Mouse (Mus musculus) neural tube, embryonic 14.5 days (tissue): ENCODE measurements around the gene Dnmt1. TPM values are rescaled to one million over a fixed set of nuclear protein-coding genes. Genes with fewer than 3 reads are reported as not detected.

Experiments used
- ATAC-seq: fragments of 200-750 bp; cut with Nextera tagmentation; 2 replicates; pipeline ENCODE4 v1.8.0; 2017; ENCODE audit warnings: low read depth, mild to moderate bottlenecking, moderate TSS enrichment, moderate library complexity
- H3K27ac ChIP-seq: fragments of 300-500 bp; sonication (generic); 2 replicates; pipeline ENCODE4 v1.5.1; 2014; ENCODE audit warnings: low read depth, mild to moderate bottlenecking, control low read depth, low read length, moderate library complexity, mixed read lengths
- H3K27me3 ChIP-seq: fragments of 300-500 bp; sonication (generic); 2 replicates; pipeline ENCODE4 v1.6.1; 2014; ENCODE audit warnings: low read length; ENCODE audit not compliant: control insufficient read depth, insufficient read depth
- H3K36me3 ChIP-seq: fragments of 300-500 bp; sonication (generic); 2 replicates; pipeline ENCODE4 v1.6.1; 2014; ENCODE audit warnings: low read length, mixed read lengths; ENCODE audit not compliant: control insufficient read depth, insufficient read depth
- H3K4me1 ChIP-seq: fragments of 300-500 bp; sonication (generic); 2 replicates; pipeline ENCODE4 v1.6.1; 2014; ENCODE audit warnings: low read length; ENCODE audit not compliant: control insufficient read depth, insufficient read depth
- H3K4me2 ChIP-seq: fragments of 300-500 bp; sonication (generic); 2 replicates; pipeline ENCODE4 v1.6.1; 2014; ENCODE audit warnings: mild to moderate bottlenecking, low read depth, low read length, control low read depth
- H3K4me3 ChIP-seq: fragments of 300-500 bp; sonication (generic); 2 replicates; pipeline ENCODE4 v1.5.1; 2014; ENCODE audit warnings: low read depth, low read length, control low read depth, mixed read lengths
- H3K9ac ChIP-seq: fragments of 300-500 bp; sonication (generic); replicated peaks from 2 replicates; pipeline ENCODE4 v1.6.1; 2014; ENCODE audit warnings: low read depth, mild to moderate bottlenecking, control low read depth, low read length, mixed read lengths
- H3K9me3 ChIP-seq: fragments of 300-500 bp; sonication (generic); 2 replicates; pipeline ENCODE4 v1.6.1; 2016; ENCODE audit warnings: low read length; ENCODE audit not compliant: control insufficient read depth
- WGBS: fragments of 180-500 bp; shearing (Covaris S2); extraction: QIAGEN DNeasy Blood & Tissue Kit; methylation state at CpG from one replicate; pipeline ENCODE4 v1.1.7; 2014; 5-methylcytosine and 5-hydroxymethylcytosine counted together
- polyA plus RNA-seq: library from polyadenylated mRNA; unstranded; fragments of >200 nt; fragmentation: Nextera tagmentation; extraction: Ambion mirVana; gene quantifications from 2 replicates; pipeline ENCODE4 v1.2.1, GENCODE M21; 2014

Gene Dnmt1
- polyA plus RNA-seq, 1 experiment from 2014 or later, result 41.1 TPM

DNA sequence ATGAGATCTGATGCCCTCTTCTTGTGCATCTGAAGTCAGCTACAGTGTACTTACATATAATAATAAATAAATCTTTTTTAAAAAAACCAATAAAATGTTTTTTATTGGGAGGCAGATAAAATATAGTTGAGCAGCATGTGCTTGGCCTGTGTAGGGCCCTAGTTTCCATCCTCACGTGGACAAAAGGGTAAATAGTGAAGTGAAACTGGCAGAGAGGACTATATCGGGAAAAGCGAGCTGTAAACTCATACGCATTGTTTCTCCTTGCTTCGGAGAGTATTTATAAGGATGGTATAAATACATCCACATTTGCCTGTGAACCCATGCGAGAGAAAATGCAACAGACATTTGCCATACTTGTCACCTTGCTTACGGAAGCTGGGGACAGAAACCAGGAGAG, 20.1 kb upstream of the Dnmt1 start:
- Histone ChIP-seq H3K36me3 (no peaks in the 10 kb centered on the region), H3K27me3 (no peaks in the 10 kb centered on the region), H3K27ac (no peak overlapping the region), H3K4me3 (no peak overlapping the region), H3K9ac (no peak overlapping the region), H3K9me3 (no peaks in the 10 kb centered on the region), H3K4me1 (peaks cover 10% of the 10 kb centered on the region), H3K4me2 (no peak overlapping the region)
- 91% methylated on average over 7 of the region's 7 CpGs for WGBS
- no peak for ATAC-seq

DNA sequence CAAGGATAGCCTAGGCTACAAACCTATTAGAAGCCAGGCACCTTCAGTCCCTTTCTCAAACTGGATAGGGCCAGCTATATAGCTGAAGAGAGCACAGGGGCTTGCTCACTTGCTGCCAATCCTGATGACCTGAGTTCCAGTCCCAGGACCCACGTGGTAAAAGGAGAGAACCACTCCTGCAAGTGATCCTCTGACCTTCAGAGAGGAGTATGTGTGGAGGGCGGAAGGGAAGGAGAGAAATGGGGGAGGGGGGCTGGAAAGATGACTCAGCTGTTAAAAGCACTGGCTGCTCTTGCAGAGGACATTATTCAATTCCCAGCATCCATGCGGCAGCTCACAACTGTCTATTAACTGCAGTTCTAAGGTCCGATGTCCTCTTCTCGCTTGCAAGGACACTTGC, 19.5 kb upstream of the Dnmt1 start:
- Histone ChIP-seq H3K27me3 (no peaks in the 10 kb centered on the region), H3K4me3 (no peak overlapping the region), H3K4me2 (no peak overlapping the region), H3K27ac (no peak overlapping the region), H3K36me3 (no peaks in the 10 kb centered on the region), H3K9me3 (no peaks in the 10 kb centered on the region), H3K4me1 (peaks cover 13% of the 10 kb centered on the region), H3K9ac (no peak overlapping the region)
- ATAC-seq, result no peak
- 62% methylated on average over 5 of the region's 5 CpGs for WGBS

DNA sequence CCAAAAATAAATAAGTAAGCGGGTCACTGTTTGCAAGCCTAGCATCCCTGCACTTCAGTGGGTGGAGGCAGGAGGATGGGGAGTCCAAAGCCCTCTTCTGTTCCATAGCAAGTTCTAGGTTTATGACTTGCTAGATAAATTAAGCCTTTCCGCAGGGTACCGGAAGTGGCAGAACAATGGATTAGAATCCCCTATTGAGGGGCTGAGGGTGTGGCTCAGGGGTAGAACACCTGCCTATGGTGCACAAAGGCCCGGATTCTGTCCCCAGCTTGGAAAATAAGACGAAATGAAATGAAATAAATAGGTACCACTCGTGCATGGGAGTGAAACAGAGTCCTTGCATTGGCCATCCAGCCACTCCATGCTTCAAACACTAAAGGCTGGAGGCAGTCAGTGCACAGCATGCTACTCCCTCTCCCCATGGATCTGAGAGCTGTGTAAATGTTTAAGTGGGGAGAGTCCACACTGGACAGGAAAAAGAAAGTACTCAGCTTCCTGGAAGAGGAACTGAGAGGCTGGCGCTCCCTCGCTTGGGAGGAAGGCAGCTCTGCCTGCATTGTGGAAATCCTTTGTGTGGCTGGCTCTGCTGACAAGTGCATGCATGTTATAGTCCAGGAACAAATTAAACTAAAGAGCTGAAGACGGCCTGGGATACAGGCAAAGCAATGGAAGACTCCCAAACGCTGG, 18.9 kb upstream of the Dnmt1 start:
- Histone ChIP-seq H3K27ac (no peak overlapping the region), H3K36me3 (no peaks in the 10 kb centered on the region), H3K27me3 (no peaks in the 10 kb centered on the region), H3K9ac (no peak overlapping the region), H3K4me1 (peaks cover 13% of the 10 kb centered on the region), H3K9me3 (no peaks in the 10 kb centered on the region), H3K4me3 (no peak overlapping the region), H3K4me2 (no peak overlapping the region)
- WGBS, result 58% methylated on average over 10 of the region's 10 CpGs
- ATAC-seq, result no peak

DNA sequence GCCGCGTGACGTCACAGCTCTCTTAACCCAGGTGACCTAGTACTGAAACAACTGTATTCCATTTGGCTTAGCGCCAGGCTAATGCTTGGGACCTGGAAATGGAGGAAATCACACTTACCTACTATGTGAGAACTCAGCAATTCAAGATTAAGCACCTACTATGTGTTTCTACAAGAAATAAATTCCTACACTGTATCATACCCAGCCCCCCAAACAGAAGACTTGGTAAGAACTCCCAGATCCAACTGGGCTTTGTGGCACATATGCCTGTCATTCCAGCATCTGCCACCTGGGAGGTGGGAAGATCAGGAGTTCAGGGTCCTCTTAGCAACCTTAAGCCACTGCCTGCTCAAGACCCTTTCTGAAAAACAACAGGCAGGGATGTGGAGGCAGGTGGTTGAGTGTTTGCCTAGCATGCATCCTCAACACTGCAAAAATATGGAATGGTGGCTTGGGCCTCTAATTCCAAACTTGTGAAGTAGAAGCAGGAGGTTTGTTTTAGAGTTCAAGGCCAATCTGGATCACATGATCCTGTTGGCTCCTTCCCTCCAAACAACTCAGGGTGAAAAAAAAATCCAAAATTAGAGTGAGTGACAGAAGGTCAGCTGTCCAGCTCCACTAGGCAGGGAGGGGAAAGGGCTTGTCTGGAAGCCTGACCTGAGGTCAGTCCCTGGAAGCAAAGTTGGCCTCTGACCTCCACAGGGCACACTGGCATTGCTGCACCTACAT, 17.4 kb upstream of the Dnmt1 start:
- H3K27ac ChIP-seq, result no peak overlapping the region
- WGBS, result 1% methylated on average over 4 of the region's 4 CpGs

DNA sequence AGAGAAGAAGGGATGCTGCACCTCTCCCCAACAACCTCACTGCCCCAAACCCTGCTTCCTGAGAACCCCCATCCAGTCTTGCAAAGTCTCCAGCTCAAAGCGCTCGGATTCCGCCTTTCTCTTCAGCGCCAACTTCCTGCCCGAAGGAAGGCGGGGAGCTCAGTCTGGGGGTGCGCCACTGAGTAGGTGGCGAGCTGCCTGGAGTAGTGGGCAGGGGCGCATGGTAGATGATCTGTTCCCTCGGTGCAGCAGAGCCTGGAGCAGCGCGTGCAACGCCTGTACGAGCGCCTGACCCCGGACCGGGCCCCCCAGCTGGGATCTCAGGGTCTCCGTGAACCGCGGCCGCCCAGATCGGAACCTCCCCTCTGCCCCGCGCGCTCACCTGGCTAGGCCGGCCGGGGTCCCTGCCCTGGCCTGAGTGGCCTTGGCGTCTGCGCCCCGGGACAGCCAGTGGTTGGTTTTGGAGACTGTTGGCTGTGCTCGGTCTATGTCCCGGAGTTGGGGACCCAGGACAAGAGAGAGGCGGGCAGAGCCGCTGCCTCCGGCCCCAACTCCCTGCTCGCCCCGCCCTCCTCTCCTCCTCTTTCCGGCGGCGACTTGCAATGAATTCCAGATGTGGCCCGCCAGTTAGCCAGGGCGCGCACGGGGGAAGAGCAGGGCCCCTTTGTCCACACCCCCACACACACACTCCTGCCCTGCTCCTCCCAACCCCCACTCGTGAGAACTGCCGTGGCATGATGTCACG, 16.7 kb upstream of the Dnmt1 start, which contains the start of gene S1pr2:
Gene S1pr2, minus strand, starts transcription at position 566 of the 745 bp plus-strand sequence.
- H3K9me3 ChIP-seq, result no peaks in the 10 kb centered on the region
- no peaks in the 10 kb centered on the region for H3K36me3 ChIP-seq
- peak within 1 kb of the TSS; percentile 96 for H3K4me2 ChIP-seq
- H3K4me1 ChIP-seq, result peaks cover 19% of the 10 kb centered on the region
- peak within 1 kb of the TSS; percentile 62 for H3K27ac ChIP-seq
- H3K4me3 ChIP-seq, result peak within 1 kb of the TSS; percentile 71
- WGBS, result 0% methylated on average over 41 of the region's 47 CpGs
- ATAC-seq, result peak; percentile 72
- H3K9ac ChIP-seq, result peak within 1 kb of the TSS; percentile 76
- no peaks in the 10 kb centered on the region for H3K27me3 ChIP-seq

More for the DNA sequence above, 17.4 kb upstream of the Dnmt1 start:
- Histone ChIP-seq H3K36me3 (no peaks in the 10 kb centered on the region), H3K27me3 (no peaks in the 10 kb centered on the region), H3K4me2 (peak overlapping the region; percentile 96), H3K4me3 (peak overlapping the region; percentile 71), H3K9ac (peak overlapping the region; percentile 76; the same call in 1 of the 2 replicates), H3K4me1 (peaks cover 19% of the 10 kb centered on the region), H3K9me3 (no peaks in the 10 kb centered on the region)
- no peak for ATAC-seq

DNA sequence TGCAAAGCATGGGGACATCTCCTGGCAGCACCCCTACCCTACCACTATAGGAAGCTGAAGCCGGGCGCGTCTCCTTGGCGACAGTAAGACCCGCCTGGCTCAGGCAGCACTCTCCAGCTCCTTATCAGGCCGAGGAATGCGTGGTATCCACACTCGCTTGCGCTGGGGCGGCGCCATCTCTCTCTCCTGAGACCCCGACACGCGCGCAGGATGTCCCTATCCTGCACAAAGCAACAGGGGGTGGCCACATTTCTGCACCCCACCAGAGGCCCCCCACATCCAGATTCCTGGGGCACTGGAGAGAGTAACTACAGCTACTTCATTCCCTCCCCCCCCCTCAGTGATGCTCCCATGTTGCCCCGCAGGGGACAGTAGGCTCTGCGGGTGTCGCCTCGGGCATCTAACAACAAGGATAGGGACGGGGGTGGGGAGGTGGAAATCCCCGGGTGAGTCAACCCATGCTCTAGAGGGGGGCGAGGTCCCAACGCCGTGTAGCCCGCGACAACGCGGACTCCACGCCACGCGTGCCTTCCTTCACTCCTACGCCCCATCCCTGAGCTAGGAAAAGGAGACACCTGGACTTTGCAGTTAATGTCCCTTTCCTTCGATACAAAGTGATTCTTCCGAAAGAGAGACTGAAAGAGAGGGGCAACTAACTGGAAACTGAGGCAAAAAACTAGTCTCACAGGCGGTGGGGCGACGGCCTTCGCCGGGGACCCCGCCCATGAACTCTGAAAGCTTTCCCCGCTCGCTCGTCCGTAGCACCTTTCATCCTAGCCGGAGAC, 15.9 kb upstream of the Dnmt1 start:
- peak; percentile 32; the same call in 1 of the 2 replicates for ATAC-seq
- WGBS, result under 1% methylated on average over 45 of the region's 45 CpGs
- H3K4me2 ChIP-seq, result peak overlapping the region; percentile 96

DNA sequence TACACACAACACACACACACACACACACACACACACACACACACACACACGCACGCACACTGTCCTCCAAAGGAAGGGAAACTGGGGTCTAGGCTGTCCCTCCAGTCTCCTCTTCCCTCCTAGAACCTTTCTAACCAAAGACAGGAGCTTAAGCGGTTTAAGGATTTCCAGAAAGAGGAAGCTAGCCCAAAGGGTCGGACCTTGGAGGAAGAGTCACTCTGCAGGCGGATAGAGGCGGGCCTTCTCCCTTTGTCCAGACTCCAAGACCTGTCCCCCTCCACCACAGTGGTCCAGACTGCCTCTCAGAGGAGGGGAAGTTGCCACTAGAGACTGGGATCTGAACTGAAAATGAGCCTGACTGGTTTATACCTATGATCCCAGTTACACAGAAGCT, 14.0 kb upstream of the Dnmt1 start:
- H3K9ac ChIP-seq, result no peak overlapping the region
- no peak overlapping the region for H3K4me2 ChIP-seq
- no peaks in the 10 kb centered on the region for H3K36me3 ChIP-seq
- ATAC-seq, result no peak
- H3K27me3 ChIP-seq, result no peaks in the 10 kb centered on the region
- peaks cover 19% of the 10 kb centered on the region for H3K4me1 ChIP-seq
- H3K9me3 ChIP-seq, result no peaks in the 10 kb centered on the region
- WGBS, result 56% methylated on average over 6 of the region's 6 CpGs
- H3K27ac ChIP-seq, result no peak overlapping the region
- H3K4me3 ChIP-seq, result no peak overlapping the region

More for the DNA sequence above, 15.9 kb upstream of the Dnmt1 start:
- Histone ChIP-seq H3K27ac (no peak overlapping the region), H3K4me3 (peak overlapping the region; percentile 71), H3K36me3 (no peaks in the 10 kb centered on the region), H3K4me1 (peaks cover 19% of the 10 kb centered on the region), H3K9me3 (no peaks in the 10 kb centered on the region), H3K27me3 (no peaks in the 10 kb centered on the region), H3K9ac (peak overlapping the region; percentile 76)

DNA sequence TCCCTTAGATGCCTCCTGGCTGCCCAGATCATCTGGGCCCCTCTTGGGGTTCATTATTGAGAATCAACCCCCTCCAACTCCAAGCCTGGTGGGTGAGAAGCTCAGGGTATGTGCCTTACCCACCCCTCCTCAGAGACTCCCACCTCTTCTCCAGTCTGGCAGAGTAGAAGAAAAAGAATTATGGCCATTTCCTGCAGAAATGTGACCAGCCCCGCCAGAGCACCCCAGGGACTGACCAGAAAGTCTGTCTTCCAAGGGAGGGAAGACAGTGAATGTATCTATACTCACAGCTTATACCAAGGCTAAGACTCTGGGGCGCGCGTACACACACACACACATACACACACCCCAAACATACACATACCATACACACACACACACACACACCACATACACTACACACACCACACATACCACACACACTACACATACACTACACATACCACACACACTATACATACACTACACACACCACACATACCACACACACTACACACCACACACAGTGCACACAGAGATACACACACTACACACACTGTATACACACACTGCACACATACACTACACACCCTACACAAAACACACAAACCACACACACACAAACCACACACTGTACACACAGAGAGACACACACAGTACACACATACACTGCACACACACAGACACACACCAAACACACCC, 13.5 kb upstream of the Dnmt1 start:
- Histone ChIP-seq H3K4me1 (peaks cover 19% of the 10 kb centered on the region), H3K4me3 (no peak overlapping the region), H3K4me2 (no peak overlapping the region; the same call in 1 of the 2 replicates), H3K9ac (0 out of 2 replicates have a peak overlapping the region, but pooled peaks have one; percentile 32), H3K9me3 (no peaks in the 10 kb centered on the region), H3K27me3 (no peaks in the 10 kb centered on the region), H3K36me3 (no peaks in the 10 kb centered on the region), H3K27ac (no peak overlapping the region)
- ATAC-seq, result no peak
- 71% methylated on average over 4 of the region's 4 CpGs for WGBS
